Mouse (Mus musculus): ENCODE data around the gene Nfe2l1. TPM values are rescaled to one million over a fixed set of nuclear protein-coding genes. Genes with fewer than 3 reads are reported as not detected.

The Nfe2l1 gene
- polyA plus RNA-seq, 1 experiment from 2014 or later, result 34.6 TPM

GRCm38 (mm10) chr11:96875270-96875669 is 45.5 kb upstream of the Nfe2l1 start:
- no peak for TF ChIP-seq CTCF (IDR thresholded peaks at IDR 0.05; ENCODE audit: low read depth)
- no peaks in the 10 kb centered on the region for H3K9me3 ChIP-seq (ENCODE audit: low read depth, low read length)
- no peak overlapping the region for H3K9ac ChIP-seq
- 16% methylated on average over 4 of the region's 4 CpGs for WGBS
- no peaks in the 10 kb centered on the region for H3K36me3 ChIP-seq (ENCODE audit: insufficient read depth)
- H3K4me2 ChIP-seq, result peak overlapping the region; percentile 72
- peaks cover 8% of the 10 kb centered on the region for H3K4me1 ChIP-seq (ENCODE audit: insufficient read depth)
- 0 out of 2 replicates have a peak overlapping the region, but pooled peaks have one; percentile 36 for H3K27ac ChIP-seq (ENCODE audit: low read depth)
- peak overlapping the region; percentile 34 for H3K4me3 ChIP-seq (ENCODE audit: low read depth, low read length)
- DNase-seq (no peak), ATAC-seq (ENCODE audit: insufficient read depth) (peak; percentile 16; the same call in 1 of the 2 replicates)
- peaks cover 6% of the 10 kb centered on the region; the same call in 1 of the 2 replicates for H3K27me3 ChIP-seq (ENCODE audit: insufficient read depth, low read length)

GRCm38 (mm10) chr11:96873601-96874140 is 43.9 kb upstream of the Nfe2l1 start:
- Histone ChIP-seq H3K4me2 (no peak overlapping the region), H3K9ac (no peak overlapping the region), H3K9me3 (ENCODE audit: low read depth, low read length) (no peaks in the 10 kb centered on the region), H3K36me3 (ENCODE audit: insufficient read depth) (no peaks in the 10 kb centered on the region), H3K27me3 (ENCODE audit: insufficient read depth, low read length) (peaks cover 6% of the 10 kb centered on the region; the same call in 1 of the 2 replicates), H3K27ac (ENCODE audit: low read depth) (no peak overlapping the region), H3K4me1 (ENCODE audit: insufficient read depth) (peaks cover 8% of the 10 kb centered on the region), H3K4me3 (ENCODE audit: low read depth, low read length) (no peak overlapping the region)
- no peak for TF ChIP-seq CTCF (IDR thresholded peaks at IDR 0.05; ENCODE audit: low read depth)
- WGBS, result 36% methylated on average over 11 of the region's 11 CpGs
- ATAC-seq (ENCODE audit: insufficient read depth) (no peak), DNase-seq (peak; percentile 16)

- Histone ChIP-seq H3K36me3 (ENCODE audit: insufficient read depth) (no peaks in the 10 kb centered on the region), H3K9me3 (ENCODE audit: low read depth, low read length) (no peaks in the 10 kb centered on the region), H3K27me3 (ENCODE audit: insufficient read depth, low read length) (peaks cover 6% of the 10 kb centered on the region; the same call in 1 of the 2 replicates), H3K4me1 (ENCODE audit: insufficient read depth) (peaks cover 8% of the 10 kb centered on the region), H3K4me2 (peak overlapping the region; percentile 29), H3K27ac (ENCODE audit: low read depth) (peak overlapping the region; percentile 38; the same call in 1 of the 2 replicates), H3K9ac (peak overlapping the region; percentile 46), H3K4me3 (ENCODE audit: low read depth, low read length) (no peak overlapping the region)
- TF ChIP-seq CTCF (IDR thresholded peaks at IDR 0.05; ENCODE audit: low read depth), result no peak
- ATAC-seq (ENCODE audit: insufficient read depth) (0 out of 2 replicates have a peak, but pooled peaks have one; percentile 29), DNase-seq (peak; percentile 65)
- 14% methylated on average over 24 of the region's 24 CpGs for WGBS
These were observed 42.9 kb upstream of the Nfe2l1 start for GRCm38 (mm10) chr11:96872441-96873379.

GRCm38 (mm10) chr11:96867149-96867548 is 37.4 kb upstream of the Nfe2l1 start:
- Histone ChIP-seq H3K4me2 (no peak overlapping the region), H3K4me1 (ENCODE audit: insufficient read depth) (no peaks in the 10 kb centered on the region), H3K4me3 (ENCODE audit: low read depth, low read length) (no peak overlapping the region), H3K36me3 (ENCODE audit: insufficient read depth) (no peaks in the 10 kb centered on the region), H3K9me3 (ENCODE audit: low read depth, low read length) (no peaks in the 10 kb centered on the region), H3K27ac (ENCODE audit: low read depth) (no peak overlapping the region), H3K27me3 (ENCODE audit: insufficient read depth, low read length) (no peaks in the 10 kb centered on the region; the same call in 1 of the 2 replicates), H3K9ac (no peak overlapping the region)
- DNase-seq, result peak; percentile 91
- peak; percentile 91 for TF ChIP-seq CTCF (IDR thresholded peaks at IDR 0.05; ENCODE audit: low read depth)
- WGBS, result 7% methylated on average over 5 of the region's 5 CpGs
- no peak for ATAC-seq (ENCODE audit: insufficient read depth)

DNA sequence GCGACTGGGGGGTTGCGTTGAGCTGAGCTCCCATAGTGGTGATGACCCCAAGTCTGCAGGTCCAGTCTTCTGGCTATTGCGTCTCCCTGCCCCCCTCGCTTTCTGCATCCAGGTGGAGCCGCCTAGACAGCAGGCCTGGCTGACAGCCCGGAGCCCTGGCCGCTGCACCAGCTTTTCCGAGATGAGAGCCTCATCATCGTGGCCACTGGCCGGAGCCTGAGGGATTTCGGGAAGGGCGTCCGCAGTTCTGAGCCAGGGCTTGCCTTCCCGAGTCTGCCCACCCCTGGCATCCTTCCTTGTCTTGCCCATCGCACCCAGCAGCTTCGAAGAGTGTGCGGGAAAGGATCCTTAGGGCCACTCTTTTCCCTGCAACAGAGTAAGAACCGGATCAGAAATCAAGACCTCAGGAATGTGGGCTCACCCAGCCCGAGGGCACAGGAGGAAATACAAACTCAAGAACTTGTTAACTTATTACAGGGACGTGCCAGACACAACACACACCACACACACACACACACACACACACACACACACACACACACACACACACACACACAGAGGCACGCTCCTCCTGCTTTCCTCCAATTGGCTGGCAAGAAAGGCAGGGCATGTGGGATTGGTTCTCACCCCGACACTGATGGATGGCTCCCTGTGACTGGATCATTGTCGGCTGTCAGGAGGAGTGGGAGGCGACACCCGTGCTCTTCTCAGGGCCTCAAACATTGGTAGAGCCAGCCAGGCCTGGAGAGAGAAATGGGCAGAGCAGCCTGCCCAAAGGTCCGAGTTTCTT is 33.6 kb upstream of the Nfe2l1 start:
- no peak for TF ChIP-seq CTCF (IDR thresholded peaks at IDR 0.05; ENCODE audit: low read depth)
- Histone ChIP-seq H3K27ac (ENCODE audit: low read depth) (no peak overlapping the region), H3K4me3 (ENCODE audit: low read depth, low read length) (no peak overlapping the region), H3K4me1 (ENCODE audit: insufficient read depth) (no peaks in the 10 kb centered on the region), H3K4me2 (peak overlapping the region; percentile 39), H3K36me3 (ENCODE audit: insufficient read depth) (peaks cover 2% of the 10 kb centered on the region; the same call in 1 of the 2 replicates), H3K9me3 (ENCODE audit: low read depth, low read length) (no peaks in the 10 kb centered on the region), H3K27me3 (ENCODE audit: insufficient read depth, low read length) (no peaks in the 10 kb centered on the region; the same call in 1 of the 2 replicates), H3K9ac (no peak overlapping the region)
- peak; percentile 44 for DNase-seq
- ATAC-seq (ENCODE audit: insufficient read depth), result no peak
- 22% methylated on average over 26 of the region's 26 CpGs for WGBS

- Histone ChIP-seq H3K4me1 (ENCODE audit: insufficient read depth) (no peaks in the 10 kb centered on the region), H3K9ac (no peak overlapping the region), H3K4me3 (ENCODE audit: low read depth, low read length) (no peak overlapping the region), H3K4me2 (peak overlapping the region; percentile 91), H3K36me3 (ENCODE audit: insufficient read depth) (peaks cover 10% of the 10 kb centered on the region; the same call in 1 of the 2 replicates), H3K27me3 (ENCODE audit: insufficient read depth, low read length) (no peaks in the 10 kb centered on the region; the same call in 1 of the 2 replicates), H3K9me3 (ENCODE audit: low read depth, low read length) (no peaks in the 10 kb centered on the region), H3K27ac (ENCODE audit: low read depth) (no peak overlapping the region)
- 76% methylated on average over 12 of the region's 12 CpGs for WGBS
- ATAC-seq (ENCODE audit: insufficient read depth), result no peak
- DNase-seq, result no peak
- TF ChIP-seq CTCF (IDR thresholded peaks at IDR 0.05; ENCODE audit: low read depth), result no peak
These were observed 32.8 kb upstream of the Nfe2l1 start for GRCm38 (mm10) chr11:96862534-96862933.
